Mouse (Mus musculus): ENCODE measurements at regions not wholly inside any gene's neighbourhood (a gene's known extent, or its start where the extent isn't known, plus 50 kb on each side); places are given as distances from the start of the nearest gene placed in this dataset.
"Not testable (repeated sequence)": the region's sequence is repeated elsewhere in the genome, so short reads cannot be mapped to it uniquely, and the experiment has no call there.

- not testable (repeated sequence) for H3K36me3 ChIP-seq, ATAC-seq
- 43% methylated on average over 3 of the region's 3 CpGs for WGBS
These were observed 61.3 kb upstream of the Asap2 start for GRCm38 (mm10) chr12:20928966-20929365.

More at GRCm38 (mm10) chr12:20928966-20929365, 61.3 kb upstream of the Asap2 start:
- not testable (repeated sequence) for H3K4me2 ChIP-seq (replicated peaks); H3K4me3 ChIP-seq (replicated peaks); H3K9ac ChIP-seq (replicated peaks); H3K27me3 ChIP-seq; H3K4me1 ChIP-seq (replicated peaks); H3K9me3 ChIP-seq; H3K27ac ChIP-seq
